Mouse (Mus musculus): ENCODE results near the gene Spry1.

- no peak; the same call in 1 of the 2 replicates for TF ChIP-seq POLR2A (IDR thresholded peaks at IDR 0.05; ENCODE audit: low read depth, low read length)
- no peak for TF ChIP-seq CTCF (IDR thresholded peaks at IDR 0.05; ENCODE audit: borderline replicate concordance, insufficient read depth, low read length)
Observed at GRCm38 (mm10) chr3:37640162-37640721, 495 bp downstream of the Spry1 start.

All from embryonic fibroblast, embryonic 13.5 days (primary cell).